Mouse (Mus musculus) bone marrow, adult 2 months (tissue): Measurements from ENCODE around the gene 4930522H14Rik.

Experiments
- CTCF ChIP-seq: fragments of 200-500 bp; IDR thresholded peaks from 2 replicates; pipeline ENCODE4 v1.5.1; 2011; ENCODE audit warnings: low read length, control low read depth; ENCODE audit not compliant: control insufficient read depth, insufficient read depth
- POLR2A ChIP-seq: fragments of 200-500 bp; IDR thresholded peaks from 2 replicates; pipeline ENCODE4 v1.6.1; 2011; ENCODE audit warnings: low read depth, mild to moderate bottlenecking, control low read depth, low read length, borderline replicate concordance; ENCODE audit not compliant: control insufficient read depth

- TF ChIP-seq CTCF, result no peak
- no peak for TF ChIP-seq POLR2A
These were observed 19.4 kb upstream of the 4930522H14Rik start for GRCm38 (mm10) chr4:109550338-109551150.
